Mouse (Mus musculus): ENCODE measurements at regions not wholly inside any gene's neighbourhood (a gene's known extent, or its start where the extent isn't known, plus 50 kb on each side); places are given as distances from the start of the nearest gene placed in this dataset.

DNA sequence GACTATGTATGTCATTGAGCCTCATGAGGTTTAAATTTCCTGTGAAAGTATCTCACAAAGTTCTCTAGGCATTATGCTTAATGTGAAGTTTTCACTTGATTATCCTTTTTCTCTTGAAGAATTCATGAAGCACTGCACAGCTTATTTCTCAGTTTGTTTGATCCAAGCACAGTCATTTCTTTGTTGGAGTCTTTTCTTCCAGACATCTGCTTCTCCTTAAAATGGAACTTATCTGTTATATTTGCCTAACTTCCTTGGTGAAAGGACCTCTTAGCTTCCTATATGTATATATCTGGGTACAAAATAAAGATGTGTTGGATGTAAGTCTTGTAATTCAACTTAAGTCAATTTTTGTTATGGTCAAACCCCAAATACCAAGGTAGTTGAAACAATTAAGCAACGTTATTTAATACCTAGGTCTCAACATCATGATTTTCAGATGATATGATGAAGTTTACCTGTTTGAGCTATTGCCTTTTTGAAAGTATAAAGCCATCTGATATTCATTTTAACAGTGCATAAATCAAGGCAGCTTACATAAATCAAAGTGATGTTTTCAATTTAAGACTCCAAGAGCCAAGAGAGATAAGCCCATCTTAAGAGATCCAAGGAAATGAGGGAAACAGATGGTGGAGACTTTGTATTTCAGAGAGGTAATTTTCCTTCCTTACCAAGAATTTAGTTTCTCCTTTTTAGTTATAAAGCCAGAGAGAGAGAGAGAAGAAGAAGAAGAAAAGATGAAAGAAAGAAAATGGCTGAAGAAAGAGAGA lies 481.0 kb downstream of the Rfpl4b start:
- H3K27me3 ChIP-seq (ENCODE audit: control insufficient read depth, insufficient read depth, low read depth, low read length): no peaks in the 10 kb centered on the region
- no peak overlapping the region for H3K4me3 ChIP-seq (ENCODE audit: low read length)
- H3K36me3 ChIP-seq (ENCODE audit: control insufficient read depth, insufficient read depth, low read length): no peaks in the 10 kb centered on the region
- no peaks in the 10 kb centered on the region for H3K4me1 ChIP-seq (replicated peaks; ENCODE audit: control insufficient read depth, insufficient read depth, low read length)
- H3K27ac ChIP-seq (ENCODE audit: low read length): no peak overlapping the region
- H3K9ac ChIP-seq (ENCODE audit: low read length): no peak overlapping the region
- no peak for ATAC-seq (ENCODE audit: low read depth)
- H3K9me3 ChIP-seq (ENCODE audit: control insufficient read depth, low read length): no peaks in the 10 kb centered on the region
- 62% methylated on average over 1 of the region's 1 CpGs for WGBS
- H3K4me2 ChIP-seq (ENCODE audit: low read depth, low read length): no peak overlapping the region

DNA sequence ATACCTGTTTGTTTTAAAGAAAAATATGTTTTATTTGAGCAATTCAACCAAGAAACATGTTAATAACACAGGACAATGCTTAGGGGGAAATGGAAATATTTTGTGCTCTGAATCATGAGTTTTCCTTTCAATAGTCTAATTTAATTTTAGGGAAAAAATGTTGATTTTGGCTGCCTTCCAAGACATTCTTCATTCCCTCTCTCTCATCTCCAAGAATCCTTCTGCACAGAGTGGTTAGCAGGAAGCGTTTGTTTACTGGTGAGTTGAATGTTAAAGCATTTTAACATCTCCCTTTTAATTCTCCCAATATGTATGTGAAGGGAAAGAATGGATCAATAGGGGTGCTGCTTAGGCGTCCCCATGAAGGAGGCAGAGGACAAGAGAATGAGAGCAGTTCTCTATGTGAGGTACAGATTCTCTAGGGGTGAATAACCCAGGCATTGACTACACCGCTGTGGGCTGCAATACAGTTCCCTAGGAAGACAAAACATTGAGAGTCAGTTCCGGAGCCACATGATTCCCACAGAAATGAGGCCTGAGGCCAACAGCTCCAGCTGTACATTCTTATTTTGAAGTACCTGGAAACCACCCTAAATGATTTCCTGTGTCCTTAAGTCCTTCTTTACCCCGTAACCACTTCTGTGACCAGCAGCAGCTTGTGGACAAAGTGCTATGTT lies 512.7 kb downstream of the Rfpl4b start:
- Histone ChIP-seq H3K36me3 (ENCODE audit: control insufficient read depth, insufficient read depth, low read length) (no peaks in the 10 kb centered on the region), H3K4me3 (ENCODE audit: low read length) (no peak overlapping the region), H3K4me2 (ENCODE audit: low read depth, low read length) (no peak overlapping the region), H3K9ac (ENCODE audit: low read length) (no peak overlapping the region), H3K27me3 (ENCODE audit: control insufficient read depth, insufficient read depth, low read depth, low read length) (no peaks in the 10 kb centered on the region), H3K9me3 (ENCODE audit: control insufficient read depth, low read length) (no peaks in the 10 kb centered on the region), H3K27ac (ENCODE audit: low read length) (peak overlapping the region; percentile 31; the same call in 1 of the 2 replicates), H3K4me1 (replicated peaks; ENCODE audit: control insufficient read depth, insufficient read depth, low read length) (peaks cover 4% of the 10 kb centered on the region; the same call in 1 of the 2 replicates)
- peak; percentile 81 for ATAC-seq (ENCODE audit: low read depth)
- 29% methylated on average over 5 of the region's 5 CpGs for WGBS

DNA sequence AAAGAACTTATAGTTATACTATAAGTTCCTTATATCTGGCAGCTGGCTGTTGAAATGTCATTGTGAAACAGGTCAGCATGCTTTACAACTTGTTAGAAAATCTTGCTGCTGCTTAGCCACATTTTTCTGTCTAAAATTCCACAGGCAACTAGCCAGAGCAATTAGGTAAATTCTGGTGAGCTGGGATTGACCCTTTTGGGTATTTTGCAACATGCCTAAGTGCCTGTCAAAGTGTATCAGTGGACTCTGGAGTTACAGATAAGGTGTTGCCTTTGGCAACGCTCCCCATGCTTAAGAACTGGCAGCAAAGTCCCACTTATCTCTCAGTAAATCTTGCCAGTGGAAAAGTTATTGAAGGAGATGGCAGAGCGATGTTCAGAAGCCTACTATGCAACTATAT lies 525.9 kb downstream of the Rfpl4b start:
- Histone ChIP-seq H3K27ac (ENCODE audit: low read length) (no peak overlapping the region), H3K27me3 (ENCODE audit: control insufficient read depth, insufficient read depth, low read depth, low read length) (no peaks in the 10 kb centered on the region), H3K4me3 (ENCODE audit: low read length) (no peak overlapping the region), H3K36me3 (ENCODE audit: control insufficient read depth, insufficient read depth, low read length) (no peaks in the 10 kb centered on the region), H3K9me3 (ENCODE audit: control insufficient read depth, low read length) (no peaks in the 10 kb centered on the region), H3K4me1 (replicated peaks; ENCODE audit: control insufficient read depth, insufficient read depth, low read length) (no peaks in the 10 kb centered on the region), H3K4me2 (ENCODE audit: low read depth, low read length) (no peak overlapping the region), H3K9ac (ENCODE audit: low read length) (no peak overlapping the region)
- peak; percentile 75 for ATAC-seq (ENCODE audit: low read depth)
- WGBS: 23% methylated on average over 2 of the region's 2 CpGs

DNA sequence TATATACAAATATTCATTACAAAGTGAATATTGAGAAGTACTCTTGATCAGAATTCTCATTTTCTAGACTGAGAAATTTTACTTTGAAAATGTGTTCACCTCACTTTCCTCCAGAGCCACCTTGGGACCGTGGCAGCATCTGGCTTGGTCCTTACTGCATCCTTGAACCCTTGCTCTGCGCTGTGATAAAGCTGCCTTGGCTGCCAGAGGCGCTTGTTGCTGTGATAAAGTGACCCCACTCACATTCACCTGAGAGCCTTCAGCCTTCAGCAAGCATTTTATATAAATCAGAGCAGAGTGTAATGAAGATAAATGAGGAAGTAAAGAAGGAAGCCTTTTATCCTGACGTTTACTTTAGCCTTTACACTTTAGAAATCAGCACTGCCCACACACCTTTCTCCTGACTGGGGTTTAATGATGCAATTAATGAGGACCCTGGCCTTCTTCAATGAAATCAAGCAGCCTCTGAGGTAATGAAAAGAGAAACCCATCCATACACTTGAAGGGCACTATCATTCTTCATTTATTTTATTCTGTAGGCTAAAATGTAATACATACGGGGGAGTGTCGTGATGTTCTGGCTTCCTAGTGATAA lies 532.8 kb downstream of the Rfpl4b start:
- ATAC-seq (ENCODE audit: low read depth): no peak
- Histone ChIP-seq H3K4me2 (ENCODE audit: low read depth, low read length) (no peak overlapping the region), H3K9ac (ENCODE audit: low read length) (no peak overlapping the region), H3K4me3 (ENCODE audit: low read length) (no peak overlapping the region), H3K9me3 (ENCODE audit: control insufficient read depth, low read length) (no peaks in the 10 kb centered on the region), H3K36me3 (ENCODE audit: control insufficient read depth, insufficient read depth, low read length) (no peaks in the 10 kb centered on the region), H3K27ac (ENCODE audit: low read length) (no peak overlapping the region), H3K4me1 (replicated peaks; ENCODE audit: control insufficient read depth, insufficient read depth, low read length) (no peaks in the 10 kb centered on the region), H3K27me3 (ENCODE audit: control insufficient read depth, insufficient read depth, low read depth, low read length) (no peaks in the 10 kb centered on the region)
- 32% methylated on average over 6 of the region's 6 CpGs for WGBS

DNA sequence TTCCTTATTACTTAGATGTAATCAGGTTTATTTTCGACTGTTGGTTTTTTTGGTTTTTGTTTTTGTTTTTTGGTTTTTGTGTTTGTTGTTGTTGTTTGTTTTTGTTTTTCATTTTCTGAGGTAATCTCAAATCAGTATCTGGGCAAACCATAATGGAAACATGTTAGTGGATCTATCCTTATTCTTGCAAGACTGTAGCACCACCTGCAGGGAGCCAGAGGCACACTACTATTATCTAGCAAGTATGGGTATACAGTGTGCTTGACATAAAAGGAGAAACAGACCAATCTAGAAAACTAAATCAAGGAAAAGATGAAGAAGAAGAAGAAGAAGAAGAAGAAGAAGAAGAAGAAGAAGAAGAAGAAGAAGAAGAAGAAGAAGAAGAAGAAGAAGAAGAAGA lies 552.4 kb downstream of the Rfpl4b start:
- Histone ChIP-seq H3K36me3 (ENCODE audit: control insufficient read depth, insufficient read depth, low read length) (no peaks in the 10 kb centered on the region), H3K9me3 (ENCODE audit: control insufficient read depth, low read length) (no peaks in the 10 kb centered on the region), H3K27me3 (ENCODE audit: control insufficient read depth, insufficient read depth, low read depth, low read length) (no peaks in the 10 kb centered on the region; the same call in 1 of the 2 replicates), H3K27ac (ENCODE audit: low read length) (no peak overlapping the region), H3K4me1 (replicated peaks; ENCODE audit: control insufficient read depth, insufficient read depth, low read length) (no peaks in the 10 kb centered on the region), H3K4me3 (ENCODE audit: low read length) (no peak overlapping the region), H3K4me2 (ENCODE audit: low read depth, low read length) (no peak overlapping the region), H3K9ac (ENCODE audit: low read length) (no peak overlapping the region)
- no peak for ATAC-seq (ENCODE audit: low read depth)
- 87% methylated on average over 1 of the region's 1 CpGs for WGBS

DNA sequence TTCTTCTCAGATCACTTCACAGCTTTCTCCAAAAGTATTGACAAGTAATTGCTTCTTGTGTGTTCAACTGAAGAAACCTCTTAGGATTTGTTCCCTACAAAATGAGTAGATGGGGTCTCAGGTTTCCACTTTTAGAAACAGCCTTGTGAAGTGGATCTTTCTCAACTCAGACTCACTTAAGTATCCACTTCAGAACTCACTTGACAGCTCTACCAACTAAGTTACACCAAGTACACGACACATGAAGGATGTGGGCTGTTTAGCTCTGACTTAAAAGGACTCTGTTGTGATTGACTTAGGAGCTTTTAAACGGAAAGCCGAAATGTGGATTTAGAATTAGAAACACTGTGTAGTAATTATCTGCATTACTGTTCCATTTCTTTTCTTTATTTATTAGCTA lies 556.0 kb downstream of the Rfpl4b start:
- Histone ChIP-seq H3K4me1 (replicated peaks; ENCODE audit: control insufficient read depth, insufficient read depth, low read length) (no peaks in the 10 kb centered on the region), H3K27me3 (ENCODE audit: control insufficient read depth, insufficient read depth, low read depth, low read length) (no peaks in the 10 kb centered on the region; the same call in 1 of the 2 replicates), H3K4me2 (ENCODE audit: low read depth, low read length) (no peak overlapping the region), H3K9ac (ENCODE audit: low read length) (no peak overlapping the region), H3K27ac (ENCODE audit: low read length) (no peak overlapping the region), H3K4me3 (ENCODE audit: low read length) (no peak overlapping the region), H3K9me3 (ENCODE audit: control insufficient read depth, low read length) (no peaks in the 10 kb centered on the region), H3K36me3 (ENCODE audit: control insufficient read depth, insufficient read depth, low read length) (no peaks in the 10 kb centered on the region)
- WGBS: 27% methylated on average over 3 of the region's 3 CpGs
- ATAC-seq (ENCODE audit: low read depth): no peak

DNA sequence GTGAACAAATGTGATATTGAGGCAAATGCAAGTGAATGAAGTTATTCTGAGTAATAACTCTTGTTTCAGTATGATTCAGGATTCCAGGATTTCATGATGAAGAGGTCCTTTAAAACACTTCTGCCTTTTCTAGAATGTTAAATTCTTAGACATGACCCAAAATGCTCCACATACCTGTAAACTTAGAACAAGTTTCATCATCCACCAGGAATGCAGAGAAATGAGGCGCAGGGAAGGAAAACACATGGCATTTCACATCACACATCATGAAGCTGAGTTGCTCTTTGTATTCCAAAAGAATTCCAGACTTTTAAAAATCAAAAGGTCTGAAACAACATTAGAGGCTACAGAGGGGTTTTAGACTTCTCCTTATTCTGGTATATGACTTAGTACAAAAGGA lies 574.8 kb downstream of the Rfpl4b start:
- no peaks in the 10 kb centered on the region for H3K9me3 ChIP-seq (ENCODE audit: control insufficient read depth, low read length)

More for the DNA sequence above, 574.8 kb downstream of the Rfpl4b start:
- H3K4me2 ChIP-seq (ENCODE audit: low read depth, low read length): no peak overlapping the region
- H3K4me3 ChIP-seq (ENCODE audit: low read length): no peak overlapping the region
- no peak overlapping the region for H3K9ac ChIP-seq (ENCODE audit: low read length)
- no peaks in the 10 kb centered on the region for H3K36me3 ChIP-seq (ENCODE audit: control insufficient read depth, insufficient read depth, low read length)
- H3K27me3 ChIP-seq (ENCODE audit: control insufficient read depth, insufficient read depth, low read depth, low read length): no peaks in the 10 kb centered on the region
- H3K4me1 ChIP-seq (replicated peaks; ENCODE audit: control insufficient read depth, insufficient read depth, low read length): no peaks in the 10 kb centered on the region
- WGBS: 50% methylated on average over 1 of the region's 1 CpGs
- no peak overlapping the region for H3K27ac ChIP-seq (ENCODE audit: low read length)
- no peak for ATAC-seq (ENCODE audit: low read depth)

Data from lung, embryonic 16.5 days (tissue).